Mouse (Mus musculus): ENCODE results near the gene Endod1.

DNA sequence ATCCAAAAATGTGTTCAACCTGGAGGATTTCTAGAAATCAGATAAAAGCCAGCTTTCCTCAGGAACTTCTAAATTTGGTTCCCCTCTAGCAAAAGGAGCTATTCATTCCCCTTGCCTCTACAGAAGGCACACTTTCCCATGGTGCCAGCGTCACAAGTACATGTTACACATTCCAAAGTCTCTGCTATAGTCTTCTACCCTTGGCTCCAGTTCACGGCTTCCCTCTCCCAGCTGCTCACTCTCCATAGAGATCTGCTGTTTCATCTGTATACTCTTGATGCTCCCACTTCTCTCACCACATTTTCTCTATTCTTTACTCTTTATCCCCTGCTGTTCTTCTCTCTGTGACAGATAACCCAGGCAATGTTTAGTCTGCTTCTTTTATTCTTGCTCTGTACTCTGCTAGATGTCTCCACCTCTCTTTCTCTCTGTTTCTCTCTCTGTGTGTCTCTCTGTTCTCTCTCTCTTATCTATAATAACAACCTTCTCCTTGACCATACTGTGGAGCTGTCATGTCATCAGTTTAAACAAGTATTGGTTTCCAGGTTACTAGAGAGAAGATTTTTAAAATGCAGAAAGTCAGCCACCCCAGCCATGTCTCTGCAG lies 13.8 kb upstream of the Endod1 start:
- TF ChIP-seq CTCF (IDR thresholded peaks at IDR 0.05; ENCODE audit: low read depth): no peak
- TF ChIP-seq EP300 (IDR thresholded peaks at IDR 0.05; ENCODE audit: low read depth): no peak

Measured in heart, postnatal 0 days (tissue).